Mouse (Mus musculus) lung, postnatal 0 days (tissue): ENCODE measurements around the gene Rnf216.

ENCODE experiments used
- CTCF ChIP-seq: IDR thresholded peaks from 2 replicates; pipeline ENCODE4 v1.5.1; 2016; ENCODE audit warnings: antibody characterized with exemption, mild to moderate bottlenecking
- EP300 ChIP-seq: IDR thresholded peaks from 2 replicates; pipeline ENCODE4 v1.6.1; 2016; ENCODE audit warnings: antibody characterized with exemption, mild to moderate bottlenecking, control low read depth

- TF ChIP-seq CTCF (no peak; the same call in 1 of the 2 replicates), EP300 (0 out of 2 replicates have a peak, but pooled peaks have one; percentile 11)
These were observed 59.4 kb downstream of the Rnf216 start for GRCm38 (mm10) chr5:143053132-143053972.
